Mouse (Mus musculus) MEL (cell line): ENCODE data around the gene Plet1. TPM values are rescaled to one million over a fixed set of nuclear protein-coding genes. Genes with fewer than 3 reads are reported as not detected.

Experiments
- DNase-seq: peaks from one replicate; pipeline ENCODE4 v3.0.0; 2011; ENCODE audit warnings: low read depth, low spot score
- H3K27ac ChIP-seq: 2 replicates; pipeline ENCODE4 v1.5.1; 2012; ENCODE audit warnings: low read depth, mild to moderate bottlenecking, control low read depth, low read length, moderate library complexity; ENCODE audit not compliant: control insufficient read depth
- H3K27me3 ChIP-seq, 2 experiments: fragments of 150-350 bp in 1 of 2; sonication (generic) in 1 of 2; 2 replicates each; pipeline ENCODE4 v1.6.1; 2012; ENCODE audit warnings: low read length in 2 of 2, mild to moderate bottlenecking in 2 of 2, improper control_type of control experiment in 1 of 2, moderate library complexity in 1 of 2; ENCODE audit not compliant: insufficient read depth in 2 of 2, control insufficient read depth in 1 of 2
- H3K36me3 ChIP-seq, 2 experiments: 2 replicates each; pipeline ENCODE4 v1.6.1; 2012 to 2014; ENCODE audit warnings: low read length in 2 of 2, improper control_type of control experiment in 1 of 2, inconsistent platforms in 1 of 2, mild to moderate bottlenecking in 1 of 2; ENCODE audit not compliant: insufficient read depth in 2 of 2, control insufficient read depth in 1 of 2
- H3K4me1 ChIP-seq, 2 experiments: fragments of 150-350 bp in 1 of 2; sonication (generic) in 1 of 2; 2 replicates each; pipeline ENCODE4 v1.6.1; 2012; ENCODE audit warnings: low read length in 2 of 2, improper control_type of control experiment in 1 of 2, mild to moderate bottlenecking in 1 of 2; ENCODE audit not compliant: insufficient read depth in 2 of 2, control insufficient read depth in 1 of 2
- H3K4me3 ChIP-seq, 2 experiments: fragments of 150-350 bp in 1 of 2; sonication (generic) in 1 of 2; 2 replicates each; pipeline ENCODE4 v1.5.1; 2012; ENCODE audit warnings: low read depth in 2 of 2, low read length in 2 of 2, mild to moderate bottlenecking in 2 of 2, moderate library complexity in 2 of 2, control low read depth in 1 of 2, improper control_type of control experiment in 1 of 2; ENCODE audit not compliant: control insufficient read depth in 1 of 2, insufficient read depth in 1 of 2
- H3K79me2 ChIP-seq: 2 replicates; pipeline ENCODE4 v1.6.1; 2012; ENCODE audit warnings: mild to moderate bottlenecking, low read length, moderate library complexity; ENCODE audit not compliant: control insufficient read depth, poor library complexity, insufficient read depth
- H3K9ac ChIP-seq: 2 replicates; pipeline ENCODE4 v1.6.1; 2012; ENCODE audit warnings: low read depth, mild to moderate bottlenecking, control low read depth, low read length, moderate library complexity; ENCODE audit not compliant: control insufficient read depth, poor library complexity, severe bottlenecking
- H3K9me3 ChIP-seq: fragments of 150-350 bp; sonication (generic); replicated peaks from 2 replicates; pipeline ENCODE4 v1.6.1; 2012; ENCODE audit warnings: mild to moderate bottlenecking, low read length, improper control_type of control experiment, moderate library complexity; ENCODE audit not compliant: insufficient read depth
- CHD2 ChIP-seq: IDR thresholded peaks from 2 replicates; pipeline ENCODE4 v1.6.1; 2011; ENCODE audit warnings: low read length, improper control_type of control experiment
- E2F4 ChIP-seq: IDR thresholded peaks from 2 replicates; pipeline ENCODE4 v1.6.1; 2011; ENCODE audit warnings: low read depth, low read length, improper control_type of control experiment, borderline replicate concordance
- EP300 ChIP-seq, 2 experiments: IDR thresholded peaks; 2 replicates each; pipeline ENCODE4 v1.6.1; 2011; ENCODE audit warnings: improper control_type of control experiment in 2 of 2, low read length in 2 of 2, low read depth in 1 of 2, mild to moderate bottlenecking in 1 of 2
- ETS1 ChIP-seq: IDR thresholded peaks from 2 replicates; pipeline ENCODE4 v1.6.1; 2012; ENCODE audit warnings: low read depth, mild to moderate bottlenecking, inconsistent platforms, low read length, improper control_type of control experiment, moderate library complexity
- GABPA ChIP-seq: IDR thresholded peaks from 2 replicates; pipeline ENCODE4 v1.6.1; 2012; ENCODE audit warnings: low read depth, mild to moderate bottlenecking, inconsistent platforms, low read length, improper control_type of control experiment, moderate library complexity
- GATA1 ChIP-seq: IDR thresholded peaks from 2 replicates; pipeline ENCODE4 v1.6.1; 2011; ENCODE audit warnings: low read depth, low read length, improper control_type of control experiment
- JUND ChIP-seq: IDR thresholded peaks from 2 replicates; pipeline ENCODE4 v1.6.1; 2011; ENCODE audit warnings: low read depth, mild to moderate bottlenecking, improper control_type of control experiment, low read length
- MAX ChIP-seq: IDR thresholded peaks from 2 replicates; pipeline ENCODE4 v1.6.1; 2011; ENCODE audit warnings: low read length, improper control_type of control experiment
- MYC ChIP-seq: IDR thresholded peaks from 2 replicates; pipeline ENCODE4 v1.6.1; 2011; ENCODE audit warnings: low read depth, mild to moderate bottlenecking, low read length, improper control_type of control experiment, moderate library complexity
- NELFE ChIP-seq: IDR thresholded peaks from 2 replicates; pipeline ENCODE4 v1.6.1; 2011; ENCODE audit warnings: low read depth, low read length, improper control_type of control experiment
- RAD21 ChIP-seq: IDR thresholded peaks from 2 replicates; pipeline ENCODE4 v1.6.1; 2011; ENCODE audit warnings: mild to moderate bottlenecking, low read depth, low read length, improper control_type of control experiment
- TCF12 ChIP-seq: IDR thresholded peaks from 2 replicates; pipeline ENCODE4 v1.6.1; 2014; ENCODE audit warnings: low read depth, mild to moderate bottlenecking, inconsistent platforms, low read length, improper control_type of control experiment, moderate library complexity
- ZKSCAN1 ChIP-seq: IDR thresholded peaks from 2 replicates; pipeline ENCODE4 v1.6.1; 2012; ENCODE audit warnings: low read depth, mild to moderate bottlenecking, inconsistent platforms, low read length, improper control_type of control experiment, moderate library complexity
- ZNF384 ChIP-seq: IDR thresholded peaks from 2 replicates; pipeline ENCODE4 v1.6.1; 2012; ENCODE audit warnings: low read depth, mild to moderate bottlenecking, inconsistent platforms, low read length, improper control_type of control experiment
- polyA plus RNA-seq, 2 experiments: library from polyadenylated mRNA; stranded (reverse) in 1 of 2; unstranded in 1 of 2; fragments of >175 nt in 1 of 2; fragments of >200 nt in 1 of 2; gene quantifications; 2 replicates each; pipeline versions ENCODE4 v1.2.1 to v1.2.4; 2012; ENCODE audit warnings: low replicate concordance in 2 of 2, low read depth in 1 of 2; ENCODE audit not compliant: insufficient read length in 2 of 2, insufficient read depth in 1 of 2, missing spikeins in 1 of 2
- total RNA-seq: library from RNA; depleted of rRNA; stranded (reverse); fragments of 300-350 nt; gene quantifications from 2 replicates; pipeline ENCODE4 v1.2.3, GENCODE M21; 2012; rRNA removed

The Plet1 gene
- 0.12 and 0.16 TPM in 2 replicates for total RNA-seq
- under 1 TPM in 1 of 2 experiments, not detected in 1; 0.81 TPM for polyA plus RNA-seq

GRCm38 (mm10) chr9:50494311-50494710 lies at the start of gene Plet1:
Gene Plet1 (plus strand): TSS chr9:50494525.
- Histone ChIP-seq H3K79me2 (no peaks in the 10 kb centered on the region), H3K27ac (no peak within 1 kb of the TSS; the same call in 1 of the 2 replicates), H3K4me3 (no peak within 1 kb of the TSS), H3K9me3 (no peaks in the 10 kb centered on the region), H3K36me3 (peaks cover 0 to 8% of the 10 kb centered on the region in 2 experiments; a peak in 2 of 4 replicates), H3K9ac (no peak within 1 kb of the TSS), H3K4me1 (peaks cover 2 to 20% of the 10 kb centered on the region in 2 experiments; a peak in 3 of 4 replicates), H3K27me3 (no peaks in the 10 kb centered on the region)
- TF ChIP-seq ZKSCAN1 (no peak), E2F4 (no peak), MYC (no peak), GABPA (no peak), GATA1 (no peak), JUND (no peak), CHD2 (no peak), MAX (no peak)
- DNase-seq = no peak

GRCm38 (mm10) chr9:50449048-50449447 lies 45.3 kb upstream of the Plet1 start:
- H3K4me3 ChIP-seq = no peak overlapping the region
- no peaks in the 10 kb centered on the region for H3K79me2 ChIP-seq
- H3K9me3 ChIP-seq = no peaks in the 10 kb centered on the region
- DNase-seq = no peak
- H3K36me3 ChIP-seq = no peaks in the 10 kb centered on the region; a peak in 1 of 4 replicates
- TF ChIP-seq ZNF384 (no peak), NELFE (no peak), GATA1 (no peak), TCF12 (no peak), ETS1 (no peak), MYC (no peak), EP300 (IDR thresholded peaks at IDR 0.05; ENCODE audit: low read depth in 1 of 2, low read length in 2 of 2) (no peak), RAD21 (no peak)
- H3K27ac ChIP-seq = no peak overlapping the region
- H3K9ac ChIP-seq = no peak overlapping the region
- peaks cover 0 to 4% of the 10 kb centered on the region in 2 experiments; a peak in 1 of 4 replicates for H3K4me1 ChIP-seq
- no peaks in the 10 kb centered on the region for H3K27me3 ChIP-seq
